Mouse (Mus musculus) erythroblast, embryonic 14.5 days (primary cell): ENCODE data around the gene Polr2i.

Experiments
- GATA1 ChIP-seq: IDR thresholded peaks from 2 replicates; pipeline ENCODE4 v1.6.1; 2012; ENCODE audit warnings: low read length, inconsistent platforms, mixed read lengths
- TAL1 ChIP-seq: IDR thresholded peaks from 3 replicates; pipeline ENCODE4 v1.6.1; 2012; ENCODE audit warnings: low read length, inconsistent platforms, mixed read lengths

DNA sequence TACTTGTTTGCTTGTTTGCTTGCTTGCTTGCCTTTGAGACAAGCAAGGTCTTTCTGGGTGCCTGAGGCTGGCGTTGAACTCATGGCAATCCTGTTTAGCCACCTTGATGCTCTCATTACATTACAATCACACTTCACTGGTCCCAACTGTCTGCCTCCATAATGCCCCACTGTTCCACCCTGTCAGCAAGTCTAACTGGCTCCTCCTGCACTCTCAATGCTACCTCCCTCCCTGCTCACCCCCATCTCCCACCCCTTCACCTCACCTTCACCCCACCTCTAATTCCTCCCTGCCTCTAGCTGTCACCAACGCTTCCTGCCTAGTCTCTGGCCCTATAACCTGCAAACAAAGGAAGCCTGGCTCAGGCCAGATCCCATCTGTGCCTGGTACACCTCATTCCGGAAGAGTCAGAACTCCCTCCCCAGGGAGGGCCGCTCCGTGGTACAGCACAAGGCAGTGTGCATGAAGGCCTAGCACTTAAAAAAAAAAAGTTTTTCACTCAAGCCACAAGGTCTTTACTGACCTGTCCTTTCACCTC lies 34.1 kb upstream of the Polr2i start:
- TF ChIP-seq TAL1 (no peak), GATA1 (no peak)
